Mouse (Mus musculus): ENCODE data around the gene Slc36a2. TPM values are rescaled to one million over a fixed set of nuclear protein-coding genes. Genes with fewer than 3 reads are reported as not detected.

Gene Slc36a2
- total and polyA plus RNA-seq, 2 experiments from 2014 or later, result 0.40 to 1.4 TPM

- H3K27me3 ChIP-seq (ENCODE audit: insufficient read depth, low read length), result no peaks in the 10 kb centered on the region
Observed at GRCm38 (mm10) chr11:55187292-55187691, 2.4 kb upstream of the Slc36a2 start.

GRCm38 (mm10) chr11:55184246-55184645 lies 631 bp downstream of the Slc36a2 start:
- WGBS, result 88% methylated on average over 5 of the region's 5 CpGs

More at GRCm38 (mm10) chr11:55187292-55187691, 2.4 kb upstream of the Slc36a2 start:
- no peaks in the 10 kb centered on the region for H3K36me3 ChIP-seq (ENCODE audit: insufficient read depth)
- no peak overlapping the region for H3K9ac ChIP-seq
- no peak for DNase-seq
- TF ChIP-seq CTCF (IDR thresholded peaks at IDR 0.05; ENCODE audit: low read depth), result no peak
- ATAC-seq, result no peak
- no peak overlapping the region for H3K4me2 ChIP-seq (ENCODE audit: low read depth)
- H3K4me1 ChIP-seq (ENCODE audit: insufficient read depth), result no peaks in the 10 kb centered on the region
- H3K27ac ChIP-seq (ENCODE audit: low read depth, low read length), result no peak overlapping the region
- H3K9me3 ChIP-seq (ENCODE audit: low read length), result no peaks in the 10 kb centered on the region
- WGBS, result 74% methylated on average over 4 of the region's 4 CpGs
- no peak overlapping the region for H3K4me3 ChIP-seq (ENCODE audit: low read depth, low read length)

GRCm38 (mm10) chr11:55183124-55183523 lies 1.8 kb downstream of the Slc36a2 start:
- no peak for DNase-seq
- Histone ChIP-seq H3K27me3 (ENCODE audit: insufficient read depth, low read length) (no peaks in the 10 kb centered on the region), H3K9me3 (ENCODE audit: low read length) (no peaks in the 10 kb centered on the region), H3K27ac (ENCODE audit: low read depth, low read length) (no peak overlapping the region), H3K4me3 (ENCODE audit: low read depth, low read length) (no peak overlapping the region), H3K4me1 (ENCODE audit: insufficient read depth) (no peaks in the 10 kb centered on the region), H3K36me3 (ENCODE audit: insufficient read depth) (no peaks in the 10 kb centered on the region), H3K9ac (no peak overlapping the region), H3K4me2 (ENCODE audit: low read depth) (no peak overlapping the region)
- no peak for ATAC-seq
- TF ChIP-seq CTCF (IDR thresholded peaks at IDR 0.05; ENCODE audit: low read depth), result no peak
- 72% methylated on average over 7 of the region's 7 CpGs for WGBS

More at GRCm38 (mm10) chr11:55184246-55184645, 631 bp downstream of the Slc36a2 start:
- Histone ChIP-seq H3K4me2 (ENCODE audit: low read depth) (no peak overlapping the region), H3K36me3 (ENCODE audit: insufficient read depth) (no peaks in the 10 kb centered on the region), H3K4me3 (ENCODE audit: low read depth, low read length) (no peak overlapping the region), H3K27me3 (ENCODE audit: insufficient read depth, low read length) (no peaks in the 10 kb centered on the region), H3K27ac (ENCODE audit: low read depth, low read length) (no peak overlapping the region), H3K4me1 (ENCODE audit: insufficient read depth) (no peaks in the 10 kb centered on the region), H3K9ac (no peak overlapping the region), H3K9me3 (ENCODE audit: low read length) (no peaks in the 10 kb centered on the region)
- ATAC-seq (no peak), DNase-seq (no peak)
- no peak for TF ChIP-seq CTCF (IDR thresholded peaks at IDR 0.05; ENCODE audit: low read depth)

- Histone ChIP-seq H3K9ac (no peak overlapping the region), H3K27me3 (ENCODE audit: insufficient read depth, low read length) (no peaks in the 10 kb centered on the region), H3K27ac (ENCODE audit: low read depth, low read length) (no peak overlapping the region), H3K9me3 (ENCODE audit: low read length) (no peaks in the 10 kb centered on the region), H3K4me1 (ENCODE audit: insufficient read depth) (no peaks in the 10 kb centered on the region), H3K4me3 (ENCODE audit: low read depth, low read length) (no peak overlapping the region), H3K4me2 (ENCODE audit: low read depth) (no peak overlapping the region), H3K36me3 (ENCODE audit: insufficient read depth) (no peaks in the 10 kb centered on the region)
- TF ChIP-seq CTCF (IDR thresholded peaks at IDR 0.05; ENCODE audit: low read depth), result no peak
- DNase-seq (no peak), ATAC-seq (no peak)
- 92% methylated on average over 3 of the region's 3 CpGs for WGBS
Observed at GRCm38 (mm10) chr11:55179856-55180255, 5.0 kb downstream of the Slc36a2 start.

GRCm38 (mm10) chr11:55178830-55179229 lies 6.0 kb downstream of the Slc36a2 start:
- Histone ChIP-seq H3K36me3 (ENCODE audit: insufficient read depth) (no peaks in the 10 kb centered on the region), H3K4me1 (ENCODE audit: insufficient read depth) (no peaks in the 10 kb centered on the region), H3K4me3 (ENCODE audit: low read depth, low read length) (no peak overlapping the region), H3K27ac (ENCODE audit: low read depth, low read length) (no peak overlapping the region), H3K9me3 (ENCODE audit: low read length) (no peaks in the 10 kb centered on the region), H3K27me3 (ENCODE audit: insufficient read depth, low read length) (no peaks in the 10 kb centered on the region), H3K9ac (no peak overlapping the region), H3K4me2 (ENCODE audit: low read depth) (no peak overlapping the region)
- TF ChIP-seq CTCF (IDR thresholded peaks at IDR 0.05; ENCODE audit: low read depth), result no peak
- WGBS, result 88% methylated on average over 4 of the region's 4 CpGs
- ATAC-seq, result no peak
- no peak for DNase-seq

- 79% methylated on average over 4 of the region's 4 CpGs for WGBS
- no peak for ATAC-seq
- H3K9ac ChIP-seq, result no peak overlapping the region
Observed at GRCm38 (mm10) chr11:55170501-55170900, 14.4 kb downstream of the Slc36a2 start.

GRCm38 (mm10) chr11:55168914-55169313 lies 16.0 kb downstream of the Slc36a2 start:
- TF ChIP-seq CTCF (IDR thresholded peaks at IDR 0.05; ENCODE audit: low read depth), result no peak
- WGBS, result 97% methylated on average over 6 of the region's 6 CpGs
- H3K9me3 ChIP-seq (ENCODE audit: low read length), result no peaks in the 10 kb centered on the region
- ATAC-seq (no peak), DNase-seq (no peak)
- H3K9ac ChIP-seq, result no peak overlapping the region
- no peak overlapping the region for H3K4me2 ChIP-seq (ENCODE audit: low read depth)
- H3K4me3 ChIP-seq (ENCODE audit: low read depth, low read length), result no peak overlapping the region
- no peaks in the 10 kb centered on the region for H3K4me1 ChIP-seq (ENCODE audit: insufficient read depth)
- H3K27me3 ChIP-seq (ENCODE audit: insufficient read depth, low read length), result no peaks in the 10 kb centered on the region
- H3K36me3 ChIP-seq (ENCODE audit: insufficient read depth), result no peaks in the 10 kb centered on the region
- H3K27ac ChIP-seq (ENCODE audit: low read depth, low read length), result no peak overlapping the region

More at GRCm38 (mm10) chr11:55170501-55170900, 14.4 kb downstream of the Slc36a2 start:
- H3K27me3 ChIP-seq (ENCODE audit: insufficient read depth, low read length), result no peaks in the 10 kb centered on the region
- H3K9me3 ChIP-seq (ENCODE audit: low read length), result no peaks in the 10 kb centered on the region
- no peak for DNase-seq
- H3K27ac ChIP-seq (ENCODE audit: low read depth, low read length), result no peak overlapping the region
- no peaks in the 10 kb centered on the region for H3K36me3 ChIP-seq (ENCODE audit: insufficient read depth)
- no peak overlapping the region for H3K4me2 ChIP-seq (ENCODE audit: low read depth)
- TF ChIP-seq CTCF (IDR thresholded peaks at IDR 0.05; ENCODE audit: low read depth), result no peak
- no peak overlapping the region for H3K4me3 ChIP-seq (ENCODE audit: low read depth, low read length)
- H3K4me1 ChIP-seq (ENCODE audit: insufficient read depth), result no peaks in the 10 kb centered on the region

Data from forebrain, postnatal 0 days (tissue).